ENCODE assay signal across 13 mouse cellular contexts in genomic region chr9:49683566-49684273, GRCm38 (mm10).
"Had no signal": no experiment of that assay in that cellular context is flagged by ENCODE, and none has a peak within 500 bp of the region (broad histone marks: within the 10 kb centered on the region; RNA-seq: fewer than 3 reads in every experiment).

No protein-coding gene starts in this region.

- H3K27me3 ChIP-seq: liver, embryonic 13.5 days; neural tube, embryonic 12.5 days; stomach, embryonic 15.5 days had no signal

- DNase-seq: liver; liver, embryonic 13.5 days; liver, postnatal 0 days; midbrain, embryonic 14.5 days; right cerebral cortex, postnatal 14 days; thymus, adult 2 months; thymus, postnatal 25 days had no signal

- H3K36me3 ChIP-seq: limb, embryonic 12.5 days; liver, embryonic 13.5 days; neural tube, embryonic 12.5 days; stomach, embryonic 15.5 days had no signal

- H3K4me1 ChIP-seq: liver, embryonic 13.5 days; stomach, embryonic 15.5 days had no signal

- H3K9me3 ChIP-seq: limb, embryonic 12.5 days; liver, embryonic 13.5 days; neural tube, embryonic 12.5 days; stomach, embryonic 15.5 days had no signal

- ATAC-seq: inflammation-experienced regulatory T-cells, adult 6 months; intestine, postnatal 0 days; liver, postnatal 0 days had no signal

- H3K27ac ChIP-seq: left cerebral cortex, adult 2 months; limb, embryonic 12.5 days; liver, embryonic 13.5 days; neural tube, embryonic 12.5 days; stomach, embryonic 15.5 days had no signal

- H3K4me3 ChIP-seq: left cerebral cortex, adult 2 months; limb, embryonic 12.5 days; liver, embryonic 13.5 days; neural tube, embryonic 12.5 days; stomach, embryonic 15.5 days had no signal

- H3K4me2 ChIP-seq: limb, embryonic 12.5 days; liver, embryonic 13.5 days; neural tube, embryonic 12.5 days; stomach, embryonic 15.5 days had no signal

- H3K9ac ChIP-seq: limb, embryonic 12.5 days; liver, embryonic 13.5 days; liver, postnatal 0 days; neural tube, embryonic 12.5 days; stomach, embryonic 15.5 days had no signal
